Mouse (Mus musculus): ENCODE results near the gene Spata3. TPM values are rescaled to one million over a fixed set of nuclear protein-coding genes. Genes with fewer than 3 reads are reported as not detected.

Spata3 gene
- polyA plus RNA-seq (2012): not detected in 2 replicates

- TF ChIP-seq GATA1 (IDR thresholded peaks at IDR 0.05; ENCODE audit: low read length): no peak
Observed at GRCm38 (mm10) chr1:86016516-86016915, at the start of gene Spata3. Spata3 (plus strand) TSS chr1:86016816.

DNA sequence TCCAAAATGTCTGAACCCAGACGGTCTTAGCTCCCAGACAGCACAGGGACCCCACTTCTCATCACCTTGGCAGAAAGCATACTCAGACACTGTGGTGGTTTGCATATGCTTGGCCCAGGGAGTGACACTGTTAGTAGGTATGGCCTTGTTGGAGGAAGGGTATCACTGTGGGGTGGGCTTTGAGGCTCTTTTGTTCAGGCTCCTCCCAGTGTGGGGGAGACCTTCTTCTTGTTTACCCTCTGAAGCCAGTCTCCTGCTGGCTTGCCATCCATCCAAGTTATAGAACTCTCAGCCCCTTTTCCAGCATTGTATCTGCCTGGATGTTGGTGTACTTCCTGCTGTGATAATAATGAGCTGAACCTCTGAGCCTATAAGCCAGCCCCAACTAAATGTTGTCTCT, 47.5 kb upstream of the Spata3 start:
- no peak for TF ChIP-seq GATA1 (IDR thresholded peaks at IDR 0.05; ENCODE audit: low read length)

DNA sequence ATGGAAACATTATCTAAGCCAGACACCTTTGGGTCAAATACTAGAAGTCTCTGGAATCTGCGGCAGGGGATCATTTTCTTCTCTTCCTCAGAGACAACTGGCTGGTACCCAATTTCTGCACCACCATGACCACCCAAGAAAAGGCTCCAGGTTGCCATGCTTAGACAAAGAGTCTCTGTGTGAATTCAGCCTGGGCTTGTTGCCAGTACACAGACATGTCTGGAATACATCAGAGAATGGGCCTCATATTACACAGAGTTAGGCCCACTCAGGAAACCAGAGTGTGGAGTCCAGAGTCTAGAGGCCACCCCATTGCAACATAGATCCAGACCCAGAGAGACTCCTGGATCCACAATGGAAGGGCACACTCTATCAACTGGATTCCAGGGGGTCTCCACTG, 47.1 kb upstream of the Spata3 start:
- TF ChIP-seq GATA1 (IDR thresholded peaks at IDR 0.05; ENCODE audit: low read length): no peak

GRCm38 (mm10) chr1:85971070-85971469, 45.5 kb upstream of the Spata3 start:
- TF ChIP-seq GATA1 (IDR thresholded peaks at IDR 0.05; ENCODE audit: low read length): no peak

DNA sequence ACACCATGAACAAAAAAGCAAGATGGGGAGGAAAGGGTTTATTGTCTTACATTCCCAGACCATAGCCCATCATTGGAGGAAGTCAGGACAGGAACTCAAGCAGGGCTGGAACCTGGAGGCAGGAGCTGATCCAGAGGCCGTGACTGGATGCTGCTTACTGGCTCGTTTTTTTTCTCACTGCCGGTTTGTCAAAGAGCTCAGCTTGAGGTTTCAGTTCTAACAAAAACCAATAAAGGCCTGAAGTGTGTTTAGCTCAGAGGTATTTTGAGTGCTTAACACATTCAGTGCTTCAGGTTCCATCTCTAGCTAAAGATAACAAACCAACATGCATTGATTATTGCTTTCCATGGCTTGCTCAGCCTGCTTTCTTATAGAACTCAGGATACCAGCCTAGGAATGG, 44.3 kb upstream of the Spata3 start:
- no peak for TF ChIP-seq GATA1 (IDR thresholded peaks at IDR 0.05; ENCODE audit: low read length)

DNA sequence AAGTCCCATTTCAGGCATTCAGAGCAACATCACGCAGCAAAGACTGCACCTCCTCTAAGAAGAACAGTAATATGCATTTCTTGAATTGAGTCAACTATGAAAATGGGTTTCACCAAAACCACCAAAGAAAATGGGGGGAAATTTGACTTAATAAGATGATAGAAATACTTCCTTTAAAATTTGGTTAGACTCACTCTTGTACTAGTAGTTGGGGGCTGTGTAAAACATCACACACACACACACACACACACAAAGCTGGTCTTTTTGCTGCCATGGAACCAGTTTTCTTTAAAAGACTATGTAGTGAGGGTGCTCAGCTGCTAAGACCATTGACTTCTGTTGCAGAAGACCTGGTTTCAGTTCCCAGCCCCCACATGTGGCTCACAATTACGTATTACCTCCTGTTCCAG, 43.1 kb upstream of the Spata3 start:
- TF ChIP-seq GATA1 (IDR thresholded peaks at IDR 0.05; ENCODE audit: low read length): no peak

DNA sequence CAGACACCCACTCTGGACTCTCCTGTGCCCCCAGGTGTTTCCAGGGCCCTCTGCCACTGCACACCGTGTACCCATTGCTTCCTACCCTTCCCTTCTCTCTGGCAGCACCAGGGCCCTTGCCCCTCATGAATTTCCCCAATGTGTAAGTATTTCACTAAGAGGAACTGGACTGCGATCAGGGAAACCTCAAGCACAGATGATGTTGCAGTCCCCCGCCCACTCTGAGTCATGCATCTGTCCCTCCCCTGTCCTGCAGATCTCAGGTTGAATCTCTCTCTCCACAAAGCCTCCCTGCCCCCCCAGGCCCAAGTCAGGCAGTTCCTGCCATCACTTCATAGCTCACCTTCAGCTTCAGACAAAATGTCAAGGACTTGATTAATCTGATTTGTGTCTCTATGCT, 38.9 kb upstream of the Spata3 start:
- TF ChIP-seq GATA1 (IDR thresholded peaks at IDR 0.05; ENCODE audit: low read length): no peak

DNA sequence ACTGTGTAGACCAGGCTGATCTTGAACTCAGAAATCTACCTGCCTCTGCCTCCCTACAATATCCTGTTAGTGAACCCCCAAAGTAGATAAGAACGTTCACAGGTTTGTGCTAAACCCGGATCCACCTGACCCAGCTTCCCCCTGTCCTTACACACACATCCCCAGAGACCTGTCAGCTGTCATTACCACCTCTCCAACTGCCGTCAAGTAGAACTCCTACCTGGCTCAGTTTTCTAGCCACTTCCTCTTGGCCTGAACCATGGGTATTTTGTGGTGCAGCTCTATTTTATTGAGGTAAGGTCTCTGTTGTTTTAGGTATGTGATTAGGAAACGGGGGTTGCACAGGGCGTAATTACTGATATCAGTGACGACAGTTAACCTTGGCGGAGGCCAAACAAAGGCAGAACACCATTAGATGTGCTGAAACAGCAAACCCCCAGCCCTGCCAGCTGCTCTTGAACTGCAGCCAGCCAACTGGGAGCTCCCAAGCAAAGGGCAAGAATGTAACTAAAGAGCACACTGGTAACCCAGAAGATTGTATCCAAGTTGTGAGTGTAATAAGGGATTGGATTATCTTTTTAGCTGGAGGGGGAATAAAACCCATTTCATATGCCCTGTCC, 34.8 kb upstream of the Spata3 start:
- TF ChIP-seq GATA1 (IDR thresholded peaks at IDR 0.05; ENCODE audit: low read length): no peak

DNA sequence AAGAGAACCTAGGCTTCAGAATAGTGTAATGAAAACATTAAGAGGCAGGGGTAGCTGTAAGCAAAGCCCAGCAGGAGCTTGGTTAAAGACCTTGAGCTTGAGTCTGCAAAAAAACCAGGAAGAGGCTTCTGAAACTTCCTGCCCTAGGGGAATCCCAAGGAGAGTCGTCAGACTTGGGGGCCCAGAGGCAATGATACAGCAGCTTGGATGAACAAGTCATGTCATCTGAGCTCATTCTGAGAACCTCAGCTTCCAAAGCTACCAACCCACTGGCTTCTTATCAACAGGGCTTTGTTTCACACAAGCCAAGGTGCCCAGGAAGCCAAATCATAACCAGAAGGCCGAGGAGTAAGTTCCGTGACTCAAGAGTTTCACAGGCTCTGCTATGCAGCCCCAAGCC, 30.8 kb upstream of the Spata3 start:
- no peak for TF ChIP-seq GATA1 (IDR thresholded peaks at IDR 0.05; ENCODE audit: low read length)

GRCm38 (mm10) chr1:85988351-85988750, 28.3 kb upstream of the Spata3 start:
- no peak for TF ChIP-seq GATA1 (IDR thresholded peaks at IDR 0.05; ENCODE audit: low read length)

- no peak for TF ChIP-seq GATA1 (IDR thresholded peaks at IDR 0.05; ENCODE audit: low read length)
Observed at GRCm38 (mm10) chr1:85992175-85992574, 24.4 kb upstream of the Spata3 start.

- no peak for TF ChIP-seq GATA1 (IDR thresholded peaks at IDR 0.05; ENCODE audit: low read length)
Observed at GRCm38 (mm10) chr1:85993541-85993940, 23.1 kb upstream of the Spata3 start.

- no peak for TF ChIP-seq GATA1 (IDR thresholded peaks at IDR 0.05; ENCODE audit: low read length)
Observed at GRCm38 (mm10) chr1:85997221-85997620, 19.4 kb upstream of the Spata3 start.

DNA sequence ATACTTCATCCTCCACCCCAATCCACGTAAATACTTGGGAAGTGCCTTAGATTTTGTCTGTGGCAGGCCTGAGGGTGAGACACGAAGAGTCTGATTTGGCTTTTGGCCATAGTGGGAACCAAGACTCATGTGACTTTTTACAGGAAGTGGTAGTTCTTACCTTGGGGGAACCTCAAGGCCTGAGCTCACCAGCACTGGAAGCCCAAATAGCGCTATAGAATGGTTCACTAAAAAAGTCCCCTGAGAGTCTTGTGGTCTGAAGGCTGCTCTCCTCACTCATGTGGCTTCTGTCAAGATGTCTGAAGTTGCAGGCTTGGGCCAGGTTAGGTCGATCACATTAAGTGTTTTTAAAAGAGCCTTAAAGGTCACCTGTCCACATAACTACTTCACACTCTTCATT, 18.6 kb upstream of the Spata3 start:
- TF ChIP-seq GATA1 (IDR thresholded peaks at IDR 0.05; ENCODE audit: low read length): no peak

DNA sequence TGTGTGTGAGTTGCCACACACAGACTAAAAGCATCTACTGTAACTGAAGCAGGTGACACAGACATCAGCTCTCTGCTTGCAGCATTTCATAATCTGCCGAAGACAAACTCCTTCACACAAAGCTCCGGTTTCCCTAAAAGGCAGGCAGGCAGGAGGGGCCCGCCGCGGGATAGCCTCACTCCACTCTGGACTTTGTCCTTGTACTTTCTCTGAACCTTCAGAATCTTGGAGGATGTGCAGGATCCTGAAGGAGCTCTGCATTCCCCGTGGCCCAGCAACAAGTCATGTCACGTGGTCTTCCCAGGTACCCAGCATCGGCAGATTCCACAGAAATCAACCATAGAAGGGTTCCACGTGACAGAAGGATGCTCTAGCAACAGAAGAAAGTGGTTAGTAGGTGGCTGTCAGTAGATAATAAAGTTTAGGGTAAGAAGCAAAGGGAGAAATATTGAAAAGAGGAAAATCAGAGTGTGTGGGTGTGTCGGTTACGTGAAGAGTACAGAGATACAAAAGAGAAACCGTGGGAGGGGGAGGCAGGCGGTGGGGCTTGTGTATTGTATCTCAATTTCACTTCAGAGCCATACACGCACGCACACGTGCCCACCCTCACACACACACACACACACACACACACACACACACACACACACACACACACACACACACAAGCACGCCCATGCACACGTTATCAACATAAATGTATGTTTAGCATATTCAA, 16.6 kb upstream of the Spata3 start:
- TF ChIP-seq GATA1 (IDR thresholded peaks at IDR 0.05; ENCODE audit: low read length): no peak

DNA sequence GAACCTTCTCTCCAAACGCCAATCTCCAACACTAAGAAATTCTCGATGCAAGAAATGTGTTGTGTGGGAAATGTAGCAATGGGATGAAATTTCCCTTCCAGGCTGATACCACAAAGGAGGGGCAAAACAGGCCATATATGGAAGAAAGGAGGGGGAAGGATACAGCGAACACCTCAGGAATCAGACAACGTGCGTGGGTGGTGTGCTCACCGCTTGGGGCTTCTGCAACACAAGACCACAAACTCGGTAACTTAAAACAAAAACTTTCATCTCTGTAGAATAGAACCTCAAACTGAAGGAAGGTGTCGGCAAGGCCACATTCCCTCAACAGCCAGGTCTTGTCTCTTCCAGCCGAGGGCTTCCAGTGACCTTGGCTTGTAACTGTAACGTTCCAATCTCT, 11.1 kb upstream of the Spata3 start:
- TF ChIP-seq GATA1 (IDR thresholded peaks at IDR 0.05; ENCODE audit: low read length): no peak

- no peak for TF ChIP-seq GATA1 (IDR thresholded peaks at IDR 0.05; ENCODE audit: low read length)
Observed at GRCm38 (mm10) chr1:86006040-86006439, 10.6 kb upstream of the Spata3 start.

Measured in G1E-ER4 (cell line).